Mouse (Mus musculus) embryonic facial prominence, embryonic 11.5 days (tissue): Measurements from ENCODE around the gene Mdga2. TPM values are rescaled to one million over a fixed set of nuclear protein-coding genes. Genes with fewer than 3 reads are reported as not detected.

Experiments used
- ATAC-seq: fragments of 200-750 bp; cut with Nextera tagmentation; replicated peaks from 2 replicates; pipeline ENCODE4 v1.8.0; 2017; ENCODE audit warnings: low read depth; ENCODE audit not compliant: insufficient number of reproducible peaks, low FRiP score, low TSS enrichment
- DNase-seq: peaks from one replicate; pipeline ENCODE4 v3.0.0-alpha.2; 2015; ENCODE audit warnings: low spot score
- H3K27ac ChIP-seq: fragments of 300-500 bp; sonication (generic); replicated peaks from 2 replicates; pipeline ENCODE4 v1.5.1; 2014; ENCODE audit warnings: mild to moderate bottlenecking, low read depth, low read length, control low read depth
- H3K27me3 ChIP-seq: fragments of 300-500 bp; sonication (generic); 2 replicates; pipeline ENCODE4 v1.6.1; 2014; ENCODE audit warnings: mild to moderate bottlenecking, low read length, moderate library complexity, mixed read lengths; ENCODE audit not compliant: control insufficient read depth, insufficient read depth
- H3K36me3 ChIP-seq: fragments of 300-500 bp; sonication (generic); replicated peaks from 2 replicates; pipeline ENCODE4 v1.6.1; 2014; ENCODE audit warnings: low read depth, mild to moderate bottlenecking, low read length, moderate library complexity, mixed read lengths; ENCODE audit not compliant: control insufficient read depth, insufficient read depth
- H3K4me1 ChIP-seq: fragments of 300-500 bp; sonication (generic); 2 replicates; pipeline ENCODE4 v1.6.1; 2014; ENCODE audit warnings: low read length, mixed read lengths; ENCODE audit not compliant: control insufficient read depth, insufficient read depth
- H3K4me2 ChIP-seq: fragments of 300-500 bp; sonication (generic); 2 replicates; pipeline ENCODE4 v1.6.1; 2014; ENCODE audit warnings: low read depth, mild to moderate bottlenecking, control low read depth, low read length, moderate library complexity
- H3K4me3 ChIP-seq: fragments of 300-500 bp; sonication (generic); 2 replicates; pipeline ENCODE4 v1.5.1; 2014; ENCODE audit warnings: low read depth, low read length, control low read depth
- H3K9ac ChIP-seq: fragments of 300-500 bp; sonication (generic); replicated peaks from 2 replicates; pipeline ENCODE4 v1.6.1; 2014; ENCODE audit warnings: mild to moderate bottlenecking, control low read depth, low read length
- H3K9me3 ChIP-seq: fragments of 300-500 bp; sonication (generic); replicated peaks from 2 replicates; pipeline ENCODE4 v1.6.1; 2016; ENCODE audit warnings: mild to moderate bottlenecking, low read length, inconsistent platforms, mixed read lengths; ENCODE audit not compliant: control insufficient read depth
- WGBS: fragments of 180-500 bp; shearing (Covaris S2); extraction: QIAGEN DNeasy Blood & Tissue Kit; methylation state at CpG from one replicate; pipeline ENCODE4 v1.1.7; 2014; 5-methylcytosine and 5-hydroxymethylcytosine counted together
- polyA plus RNA-seq: library from polyadenylated mRNA; unstranded; fragments of >200 nt; fragmentation: Nextera tagmentation; extraction: Ambion mirVana; gene quantifications from 2 replicates; pipeline ENCODE4 v1.2.1, GENCODE M21; 2014

Mdga2 gene
- polyA plus RNA-seq, 1 experiment from 2014 or later, result 2.0 TPM

DNA sequence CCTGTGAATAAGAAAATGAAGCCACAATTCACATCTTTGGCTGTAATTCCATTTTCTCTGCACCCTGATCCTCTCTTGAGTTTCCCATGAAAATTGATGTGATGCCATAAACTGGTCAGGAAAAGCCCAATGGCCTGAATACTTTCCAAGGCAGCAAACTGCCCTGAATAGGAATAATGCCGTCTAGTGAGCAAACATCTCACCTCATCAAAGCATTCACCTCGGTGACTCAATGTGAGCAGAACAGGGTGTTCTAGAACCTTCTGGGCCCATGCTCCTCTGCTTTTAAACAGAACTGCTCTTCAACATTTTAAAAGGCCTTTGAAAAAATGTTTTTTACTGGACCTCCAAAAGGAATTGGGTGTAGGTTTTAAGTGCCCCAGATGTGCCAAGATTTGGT, 9.5 kb downstream of the Mdga2 start:
- no peaks in the 10 kb centered on the region for H3K36me3 ChIP-seq
- ATAC-seq (no peak), DNase-seq (no peak)
- no peaks in the 10 kb centered on the region for H3K4me1 ChIP-seq
- H3K27ac ChIP-seq, result no peak overlapping the region
- no peaks in the 10 kb centered on the region for H3K9me3 ChIP-seq
- no peak overlapping the region for H3K9ac ChIP-seq
- H3K4me2 ChIP-seq, result no peak overlapping the region
- H3K4me3 ChIP-seq, result no peak overlapping the region
- 74% methylated on average over 2 of the region's 2 CpGs for WGBS
- H3K27me3 ChIP-seq, result no peaks in the 10 kb centered on the region

DNA sequence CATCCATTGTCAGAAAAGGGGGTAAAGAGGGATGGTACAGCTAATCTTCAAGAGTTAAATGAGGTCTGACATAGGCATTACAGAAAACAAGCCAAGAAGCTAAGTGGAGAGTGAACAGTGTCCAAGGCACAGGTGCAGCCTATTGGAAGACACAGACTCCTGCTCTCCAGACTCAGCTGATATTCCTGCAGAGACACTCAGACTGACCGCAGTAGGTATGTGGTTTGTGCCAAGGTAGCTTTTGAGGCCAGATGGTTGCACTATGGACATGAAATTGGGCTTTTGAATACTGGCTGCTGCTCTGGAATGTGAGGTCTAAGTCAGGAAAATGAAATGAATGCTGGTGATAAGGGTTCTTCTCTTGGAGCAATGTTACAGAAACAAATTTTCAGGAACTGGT, 44.2 kb downstream of the Mdga2 start:
- no peaks in the 10 kb centered on the region for H3K36me3 ChIP-seq
- no peak overlapping the region for H3K27ac ChIP-seq
- no peak overlapping the region for H3K9ac ChIP-seq
- H3K9me3 ChIP-seq, result no peaks in the 10 kb centered on the region
- no peak overlapping the region for H3K4me3 ChIP-seq
- DNase-seq, result no peak
- no peak for ATAC-seq
- 97% methylated on average over 1 of the region's 1 CpGs for WGBS
- H3K27me3 ChIP-seq, result no peaks in the 10 kb centered on the region
- no peaks in the 10 kb centered on the region for H3K4me1 ChIP-seq
- H3K4me2 ChIP-seq, result no peak overlapping the region

DNA sequence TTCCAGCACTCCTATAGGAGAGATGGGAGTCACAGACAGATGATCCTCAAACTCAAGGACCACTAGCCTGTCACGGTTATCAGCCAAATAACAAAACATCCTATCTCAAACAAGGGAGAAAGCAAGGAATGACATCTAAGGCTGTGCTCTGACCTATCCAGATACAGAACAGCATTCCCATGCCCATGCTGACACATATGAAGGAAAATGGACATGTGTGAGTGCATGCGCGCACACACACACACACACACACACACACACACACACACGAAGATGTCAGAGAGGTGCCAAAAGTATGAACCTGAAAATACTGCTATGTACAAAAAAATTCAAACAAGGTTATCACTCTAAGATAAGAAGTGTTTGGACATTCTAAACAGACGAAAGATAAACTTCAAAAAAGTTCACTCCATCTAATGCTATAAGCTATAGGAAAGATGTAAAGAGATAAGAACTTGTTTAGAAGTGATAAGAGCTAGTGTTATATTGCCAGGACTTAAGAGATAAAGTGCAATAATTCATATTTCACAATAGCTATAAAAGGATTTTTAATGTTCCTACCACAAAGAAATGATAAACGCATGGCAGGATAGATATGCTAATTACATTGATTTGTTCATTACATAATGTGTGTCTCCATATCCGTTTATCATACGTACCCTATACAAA, 65.6 kb downstream of the Mdga2 start:
- no peaks in the 10 kb centered on the region for H3K27me3 ChIP-seq
- no peak for ATAC-seq
- no peak overlapping the region for H3K9ac ChIP-seq
- no peak for DNase-seq
- no peak overlapping the region for H3K27ac ChIP-seq
- WGBS, result 89% methylated on average over 8 of the region's 8 CpGs
- no peak overlapping the region for H3K4me2 ChIP-seq
- no peaks in the 10 kb centered on the region for H3K4me1 ChIP-seq
- H3K9me3 ChIP-seq, result no peaks in the 10 kb centered on the region
- H3K4me3 ChIP-seq, result no peak overlapping the region
- H3K36me3 ChIP-seq, result no peaks in the 10 kb centered on the region

DNA sequence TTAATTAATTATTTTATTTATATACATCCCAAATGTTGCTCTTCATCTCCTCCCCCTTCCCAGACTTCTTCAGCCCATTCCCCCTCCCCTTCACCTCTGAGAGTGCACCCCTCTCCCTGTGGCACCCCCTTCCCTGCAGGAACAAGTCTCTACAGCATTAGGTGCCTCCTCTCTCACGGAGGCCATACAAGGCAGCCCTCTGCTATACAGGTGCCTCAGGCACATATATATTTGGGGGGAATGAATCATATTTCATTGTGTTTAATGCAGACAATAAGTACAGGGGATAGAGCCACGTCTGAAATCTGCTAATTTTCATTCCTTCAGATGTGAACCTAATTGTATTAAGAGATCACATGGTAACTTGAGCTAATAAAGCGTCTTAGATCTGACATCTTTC, 69.3 kb downstream of the Mdga2 start:
- no peaks in the 10 kb centered on the region for H3K9me3 ChIP-seq
- DNase-seq (no peak), ATAC-seq (0 out of 2 replicates have a peak, but pooled peaks have one; percentile 52)
- H3K9ac ChIP-seq, result no peak overlapping the region
- no peaks in the 10 kb centered on the region for H3K27me3 ChIP-seq
- no peak overlapping the region for H3K4me3 ChIP-seq
- H3K4me2 ChIP-seq, result no peak overlapping the region
- WGBS, result 58% methylated on average over 3 of the region's 3 CpGs
- H3K27ac ChIP-seq, result no peak overlapping the region
- H3K36me3 ChIP-seq, result no peaks in the 10 kb centered on the region
- no peaks in the 10 kb centered on the region for H3K4me1 ChIP-seq

DNA sequence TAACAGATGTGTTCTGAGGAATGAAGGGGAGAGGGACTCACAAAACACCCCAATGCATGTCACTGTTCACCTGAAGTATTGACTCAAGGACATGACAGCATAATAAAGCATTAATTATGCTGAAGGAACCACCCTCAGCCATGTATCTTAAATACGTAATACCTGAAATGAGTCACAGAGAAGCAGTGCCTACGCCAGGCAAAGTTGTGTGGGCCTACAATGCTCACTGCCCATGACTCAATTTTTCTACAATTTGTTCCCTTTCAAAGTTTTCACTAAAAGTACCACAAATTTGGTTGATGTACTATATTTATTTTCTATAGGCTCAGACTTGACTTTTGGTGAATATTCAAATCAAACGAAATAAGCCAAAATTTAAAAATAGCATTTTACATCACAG, 80.7 kb downstream of the Mdga2 start:
- Histone ChIP-seq H3K4me3 (no peak overlapping the region), H3K27me3 (no peaks in the 10 kb centered on the region), H3K4me1 (no peaks in the 10 kb centered on the region), H3K36me3 (no peaks in the 10 kb centered on the region), H3K4me2 (no peak overlapping the region), H3K9me3 (no peaks in the 10 kb centered on the region), H3K9ac (no peak overlapping the region), H3K27ac (no peak overlapping the region)
- WGBS, result 88% methylated on average over 3 of the region's 3 CpGs
- ATAC-seq (no peak), DNase-seq (no peak)

DNA sequence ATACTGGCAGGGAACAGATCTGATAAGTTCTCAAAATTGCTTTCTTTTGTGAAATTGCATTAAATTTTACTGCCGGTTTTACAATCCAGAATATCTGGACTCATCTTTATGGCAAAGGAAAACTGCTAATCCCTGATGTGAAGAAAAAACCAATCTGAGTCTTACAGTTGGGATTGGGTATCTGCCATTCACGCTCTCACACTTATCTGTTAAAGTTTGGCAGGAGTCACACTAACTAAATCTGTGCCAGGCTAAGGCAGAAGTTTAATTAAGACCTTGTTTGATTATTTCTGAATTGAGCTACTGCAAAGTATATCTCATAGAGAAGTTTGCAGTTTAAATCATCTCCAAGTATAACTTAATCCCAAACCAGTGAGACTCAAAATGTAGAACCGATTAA, 82.2 kb downstream of the Mdga2 start:
- Histone ChIP-seq H3K4me3 (no peak overlapping the region), H3K9me3 (no peaks in the 10 kb centered on the region), H3K27me3 (no peaks in the 10 kb centered on the region), H3K4me2 (no peak overlapping the region), H3K4me1 (no peaks in the 10 kb centered on the region), H3K27ac (no peak overlapping the region), H3K9ac (no peak overlapping the region), H3K36me3 (no peaks in the 10 kb centered on the region)
- no peak for ATAC-seq
- no peak for DNase-seq
- WGBS, result 90% methylated on average over 3 of the region's 3 CpGs

DNA sequence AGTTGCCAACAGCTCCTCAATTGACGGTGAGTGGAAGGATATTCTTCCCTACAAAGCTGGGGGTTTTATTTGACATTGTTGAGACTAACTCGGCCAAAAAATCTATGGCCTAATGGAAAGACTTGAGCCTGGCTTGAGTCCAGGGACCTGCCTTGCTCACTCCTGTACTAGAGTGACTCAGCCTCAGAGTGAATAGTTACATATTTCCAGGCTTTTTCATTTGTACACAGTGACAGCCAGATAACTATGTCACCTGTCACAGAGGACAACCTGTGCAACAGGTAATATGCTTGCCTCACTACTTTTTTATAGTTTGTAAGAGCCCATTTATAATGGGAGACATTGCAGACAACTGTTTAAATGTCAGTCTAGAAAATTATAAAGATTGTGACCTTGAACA, 94.9 kb downstream of the Mdga2 start:
- DNase-seq (no peak), ATAC-seq (no peak)
- Histone ChIP-seq H3K4me3 (no peak overlapping the region), H3K4me2 (no peak overlapping the region), H3K9ac (no peak overlapping the region), H3K9me3 (no peaks in the 10 kb centered on the region), H3K36me3 (no peaks in the 10 kb centered on the region), H3K27ac (no peak overlapping the region), H3K27me3 (no peaks in the 10 kb centered on the region), H3K4me1 (no peaks in the 10 kb centered on the region)
- WGBS, result 90% methylated on average over 2 of the region's 2 CpGs

DNA sequence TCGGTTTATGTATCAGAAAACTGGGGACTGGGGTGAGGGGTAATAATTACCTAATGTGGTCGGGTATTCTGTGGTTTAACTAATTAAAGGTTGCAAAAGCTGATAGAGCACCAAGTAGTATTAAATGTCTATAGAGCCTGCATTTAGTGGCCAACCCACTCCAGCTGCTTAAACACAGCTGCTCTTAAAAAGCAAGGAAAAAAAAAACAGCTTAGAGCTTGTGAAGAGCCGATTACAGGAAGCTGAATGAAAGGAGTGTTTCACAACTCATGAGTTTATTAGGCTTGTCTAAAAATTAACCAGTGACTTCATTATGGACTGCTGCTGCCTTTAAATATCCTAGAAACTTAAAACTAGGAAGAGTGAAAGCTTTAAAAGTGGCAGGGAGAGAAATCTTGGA, 98.5 kb downstream of the Mdga2 start:
- DNase-seq, result no peak
- Histone ChIP-seq H3K4me3 (no peak overlapping the region), H3K36me3 (no peaks in the 10 kb centered on the region), H3K4me2 (no peak overlapping the region), H3K9ac (no peak overlapping the region), H3K27ac (no peak overlapping the region), H3K27me3 (no peaks in the 10 kb centered on the region), H3K9me3 (no peaks in the 10 kb centered on the region), H3K4me1 (no peaks in the 10 kb centered on the region)
- no peak for ATAC-seq
- 24% methylated on average over 3 of the region's 3 CpGs for WGBS
